14 mouse cellular contexts compared by ENCODE assay signal in the genomic region with DNA sequence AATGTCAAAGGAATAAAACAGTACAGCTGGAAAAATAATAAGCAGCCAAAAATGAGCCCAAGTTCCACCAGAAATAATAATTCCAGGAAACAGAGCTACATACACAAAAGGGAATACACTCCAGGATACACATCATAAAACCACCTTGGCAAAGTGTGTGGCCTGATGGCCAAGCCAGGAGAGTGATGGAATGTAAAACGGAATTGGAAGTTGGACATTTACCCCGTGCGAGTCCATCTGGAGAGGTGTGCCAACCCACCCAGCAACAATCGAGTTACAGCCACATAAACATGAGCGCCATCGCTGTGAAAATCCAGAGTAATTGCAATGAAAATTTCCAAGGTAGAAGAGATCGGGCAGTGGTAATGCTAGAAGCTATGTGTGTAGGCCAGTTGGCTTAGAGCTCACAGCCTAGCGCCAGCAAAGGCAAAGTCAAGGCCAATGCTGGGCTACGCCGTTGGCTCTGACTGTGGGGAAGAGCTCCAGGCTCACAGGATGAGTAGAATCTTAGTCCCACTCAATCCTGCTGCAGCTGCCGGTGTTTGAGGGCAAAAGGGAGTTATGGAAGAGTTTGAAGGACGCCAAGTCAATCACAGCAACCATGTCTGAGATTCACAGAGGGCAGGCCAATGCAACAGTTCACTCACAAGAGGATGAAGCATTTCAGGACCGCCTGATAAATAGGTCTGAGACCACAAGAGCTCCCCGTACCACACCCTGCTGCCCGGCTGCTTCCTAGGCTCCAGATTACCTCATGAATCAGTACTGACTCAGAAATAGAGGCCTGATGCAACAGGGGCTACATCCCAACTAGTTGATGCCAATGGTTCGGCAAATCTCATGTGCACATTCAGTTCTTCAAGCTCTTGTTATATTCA. TPM values are rescaled to one million over a fixed set of nuclear protein-coding genes. Genes with fewer than 3 reads are reported as not detected.
A peak's percentile ranks its signal among the peaks of the same experiment; 100 is the strongest.
DNase-seq lines count a peak whose midpoint lies in the region; ATAC-seq lines count a peak whose summit lies in the region.
"Had no signal": no experiment of that assay in that cellular context is flagged by ENCODE, and none has a peak within 500 bp of the region (broad histone marks: within the 10 kb centered on the region; RNA-seq: fewer than 3 reads in every experiment).

No protein-coding gene starts in this region.

- DNase-seq in cerebellum, adult 11 months, result no peak
- peak; percentile 14 for DNase-seq in adrenal gland, adult 8-10 months
- peak; percentile 51 to 53 for DNase-seq in cerebellum, postnatal 25 days
- no peak for DNase-seq in layer of hippocampus, postnatal 25 days (ENCODE audit: extremely low spot score in 1 of 2, low spot score in 1 of 2)
- no peak for DNase-seq in heart, adult 9 months (ENCODE audit: low spot score in 2 of 2)
- DNase-seq in right cerebral cortex, adult 18-20 months, result no peak
- DNase-seq: kidney, postnatal 10 days; liver, postnatal 0 days; retina, postnatal 1 day had no signal

- H3K9me3 ChIP-seq in limb, embryonic 15.5 days, result no peaks in the 10 kb centered on the region
- H3K9me3 ChIP-seq: embryonic facial prominence, embryonic 12.5 days had no signal

- H3K9ac ChIP-seq in limb, embryonic 15.5 days, result no peak overlapping the region
- H3K9ac ChIP-seq: embryonic facial prominence, embryonic 12.5 days; liver, postnatal 0 days had no signal

- H3K4me2 ChIP-seq in limb, embryonic 15.5 days, result no peak overlapping the region
- H3K4me2 ChIP-seq: embryonic facial prominence, embryonic 12.5 days had no signal

- H3K4me1 ChIP-seq in limb, embryonic 15.5 days, result peaks cover 13% of the 10 kb centered on the region
- H3K4me1 ChIP-seq: embryonic facial prominence, embryonic 12.5 days had no signal

- H3K27me3 ChIP-seq in limb, embryonic 15.5 days, result no peaks in the 10 kb centered on the region
- H3K27me3 ChIP-seq: embryonic facial prominence, embryonic 12.5 days; Patski had no signal

- no peak overlapping the region for H3K4me3 ChIP-seq in limb, embryonic 15.5 days
- H3K4me3 ChIP-seq: embryonic facial prominence, embryonic 12.5 days had no signal

- 65% methylated on average over 16 of the region's 16 CpGs for WGBS in limb, embryonic 15.5 days

- no peaks in the 10 kb centered on the region for H3K36me3 ChIP-seq in limb, embryonic 15.5 days
- H3K36me3 ChIP-seq: embryonic facial prominence, embryonic 12.5 days had no signal

- no peak overlapping the region for H3K27ac ChIP-seq in limb, embryonic 15.5 days
- H3K27ac ChIP-seq: embryonic facial prominence, embryonic 12.5 days; hindbrain, postnatal 0 days had no signal

- peak; percentile 79 for ATAC-seq in cerebellum, adult (ENCODE audit: insufficient number of reproducible peaks, low FRiP score, low TSS enrichment)
- ATAC-seq in limb, embryonic 15.5 days (ENCODE audit: insufficient number of reproducible peaks, low FRiP score, low TSS enrichment, low read depth), result peak; percentile 84
- ATAC-seq: hindbrain, postnatal 0 days; liver, postnatal 0 days; Patski had no signal

RNA-seq across cellular contexts. Expression of gene Ldlrad3, which starts 7.0 kb away (rescaled TPM):
- total RNA-seq in adrenal gland, adult 8-10 months (2022), result 1 to 10 TPM; 6.3 to 7.4 (median 7.0) TPM
- polyA plus RNA-seq in limb, embryonic 15.5 days (2015; fragmentation: Nextera tagmentation; extraction: Ambion mirVana), result 55.1 and 58.3 TPM in 2 replicates
- 10 to 100 TPM in 1 of 2 experiments, 1 to 10 TPM in 1; 9.2 to 11.5 TPM for total RNA-seq in layer of hippocampus, postnatal 25 days (2021)

Comparison
In these comparisons a context has a peak if more than half of its experiments do, and no peak if none do; other contexts are left out.
1. DNase-seq: peak in adrenal gland, adult 8-10 months (single experiment) and cerebellum, postnatal 25 days (2 of 2); none in cerebellum, adult 11 months (single experiment), layer of hippocampus, postnatal 25 days (0 of 2), heart, adult 9 months (0 of 2) and right cerebral cortex, adult 18-20 months (single experiment).